Mouse (Mus musculus): Measurements from ENCODE around the gene Dgkg.

DNA sequence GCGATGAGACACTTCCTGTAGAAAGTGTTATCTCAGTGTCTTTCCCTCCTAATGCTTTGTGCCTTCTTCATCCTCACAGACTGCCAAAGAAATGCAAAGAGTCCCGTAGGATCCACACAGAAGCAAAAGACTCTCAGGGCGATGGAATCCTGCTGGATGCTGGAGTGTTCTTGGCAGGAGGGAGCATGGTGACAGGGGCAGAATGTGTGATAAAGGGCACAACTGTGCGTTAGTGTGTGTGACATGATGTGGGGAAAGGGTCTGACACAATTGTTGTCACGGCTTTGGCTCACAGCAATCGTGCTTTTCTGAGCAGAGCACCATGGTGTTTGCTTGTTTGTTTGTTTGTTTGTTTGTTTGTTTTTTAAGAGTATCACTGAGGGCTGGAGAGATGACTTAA, 208.9 kb downstream of the Dgkg start:
- no peak for TF ChIP-seq CTCF (IDR thresholded peaks at IDR 0.05; ENCODE audit: insufficient read depth, low read depth, low read length)
- no peak for TF ChIP-seq POLR2A (IDR thresholded peaks at IDR 0.05; ENCODE audit: insufficient read depth, low read depth, low read length)

All from olfactory bulb, adult 2 months (tissue).